Mouse (Mus musculus) lung, embryonic 14.5 days (tissue): Measurements from ENCODE around the gene Rnf216. TPM values are rescaled to one million over a fixed set of nuclear protein-coding genes. Genes with fewer than 3 reads are reported as not detected.
A peak's percentile ranks its signal among the peaks of the same experiment; 100 is the strongest.

Experiments
- ATAC-seq: fragments of 200-750 bp; cut with Nextera tagmentation; 2 replicates; pipeline ENCODE4 v1.8.0; 2017; ENCODE audit warnings: mild to moderate bottlenecking, moderate TSS enrichment, moderate library complexity; ENCODE audit not compliant: insufficient read depth
- DNase-seq: peaks from one replicate; pipeline ENCODE4 v3.0.0-alpha.2; 2015
- H3K27ac ChIP-seq: fragments of 300-500 bp; sonication (generic); 2 replicates; pipeline ENCODE4 v1.5.1; 2014; ENCODE audit warnings: low read depth, mild to moderate bottlenecking, moderate library complexity
- H3K27me3 ChIP-seq: fragments of 300-500 bp; sonication (generic); 2 replicates; pipeline ENCODE4 v1.6.1; 2014; ENCODE audit warnings: low read length, control low read depth; ENCODE audit not compliant: insufficient read depth
- H3K36me3 ChIP-seq: fragments of 300-500 bp; sonication (generic); 2 replicates; pipeline ENCODE4 v1.6.1; 2014; ENCODE audit warnings: control low read depth; ENCODE audit not compliant: insufficient read depth
- H3K4me1 ChIP-seq: fragments of 300-500 bp; sonication (generic); 2 replicates; pipeline ENCODE4 v1.6.1; 2014; ENCODE audit warnings: antibody characterized with exemption, control low read depth; ENCODE audit not compliant: insufficient read depth
- H3K4me2 ChIP-seq: fragments of 300-500 bp; sonication (generic); 2 replicates; pipeline ENCODE4 v1.6.1; 2014; ENCODE audit warnings: mild to moderate bottlenecking
- H3K4me3 ChIP-seq: fragments of 300-500 bp; sonication (generic); 2 replicates; pipeline ENCODE4 v1.5.1; 2014; ENCODE audit warnings: low read depth, low read length
- H3K9ac ChIP-seq: fragments of 300-500 bp; sonication (generic); 2 replicates; pipeline ENCODE4 v1.6.1; 2014
- H3K9me3 ChIP-seq: fragments of 300-500 bp; sonication (generic); 2 replicates; pipeline ENCODE4 v1.6.1; 2016; ENCODE audit warnings: low read depth, low read length, control low read depth
- CTCF ChIP-seq: IDR thresholded peaks from 2 replicates; pipeline ENCODE4 v1.5.1; 2016; ENCODE audit warnings: antibody characterized with exemption, low read depth
- WGBS: fragments of 180-500 bp; shearing (Covaris S2); extraction: QIAGEN DNeasy Blood & Tissue Kit; methylation state at CpG from one replicate; pipeline ENCODE4 v1.1.7; 2014; 5-methylcytosine and 5-hydroxymethylcytosine counted together
- polyA plus RNA-seq: library from polyadenylated mRNA; unstranded; fragments of >200 nt; fragmentation: Nextera tagmentation; extraction: Ambion mirVana; gene quantifications from 2 replicates; pipeline ENCODE4 v1.2.1, GENCODE M21; 2014

The Rnf216 gene
- polyA plus RNA-seq, 1 experiment from 2014 or later = 36.1 TPM

GRCm38 (mm10) chr5:143022956-143023355, 89.8 kb downstream of the Rnf216 start:
- H3K4me2 ChIP-seq = no peak overlapping the region
- H3K27me3 ChIP-seq = no peaks in the 10 kb centered on the region
- WGBS = 89% methylated on average over 1 of the region's 1 CpGs
- TF ChIP-seq CTCF = no peak
- no peaks in the 10 kb centered on the region for H3K4me1 ChIP-seq
- DNase-seq (no peak), ATAC-seq (no peak)
- H3K36me3 ChIP-seq = peaks cover 49% of the 10 kb centered on the region
- no peak overlapping the region for H3K27ac ChIP-seq
- no peak overlapping the region for H3K4me3 ChIP-seq
- H3K9me3 ChIP-seq = no peaks in the 10 kb centered on the region
- no peak overlapping the region for H3K9ac ChIP-seq

- H3K36me3 ChIP-seq = peaks cover 58% of the 10 kb centered on the region
- DNase-seq (peak; percentile 48), ATAC-seq (no peak)
- TF ChIP-seq CTCF = no peak
- peak overlapping the region; percentile 50; the same call in 1 of the 2 replicates for H3K27ac ChIP-seq
- H3K27me3 ChIP-seq = no peaks in the 10 kb centered on the region
- WGBS = 72% methylated on average over 5 of the region's 5 CpGs
- H3K4me3 ChIP-seq = no peak overlapping the region
- no peaks in the 10 kb centered on the region for H3K9me3 ChIP-seq
- no peak overlapping the region for H3K4me2 ChIP-seq
- H3K9ac ChIP-seq = no peak overlapping the region
- no peaks in the 10 kb centered on the region for H3K4me1 ChIP-seq
Measured at GRCm38 (mm10) chr5:143017401-143017800, 95.4 kb downstream of the Rnf216 start.

- H3K4me1 ChIP-seq = no peaks in the 10 kb centered on the region
- no peak overlapping the region for H3K27ac ChIP-seq
- ATAC-seq (no peak), DNase-seq (no peak)
- no peaks in the 10 kb centered on the region for H3K27me3 ChIP-seq
- H3K4me2 ChIP-seq = no peak overlapping the region
- TF ChIP-seq CTCF = no peak
- H3K36me3 ChIP-seq = peaks cover 51% of the 10 kb centered on the region
- no peaks in the 10 kb centered on the region for H3K9me3 ChIP-seq
- WGBS = 90% methylated on average over 10 of the region's 11 CpGs
- no peak overlapping the region for H3K4me3 ChIP-seq
- no peak overlapping the region for H3K9ac ChIP-seq
Measured at GRCm38 (mm10) chr5:143009383-143009782, 103.4 kb downstream of the Rnf216 start.

- Histone ChIP-seq H3K4me2 (peak overlapping the region; percentile 43), H3K9ac (no peak overlapping the region), H3K27me3 (no peaks in the 10 kb centered on the region), H3K36me3 (peaks cover 16% of the 10 kb centered on the region), H3K9me3 (no peaks in the 10 kb centered on the region), H3K27ac (peak overlapping the region; percentile 95), H3K4me1 (no peaks in the 10 kb centered on the region), H3K4me3 (no peak overlapping the region)
- peak; percentile 83 for ATAC-seq
- peak; percentile 76 for DNase-seq
- 35% methylated on average over 9 of the region's 9 CpGs for WGBS
- TF ChIP-seq CTCF = no peak
Measured at GRCm38 (mm10) chr5:143000654-143001500, 111.9 kb downstream of the Rnf216 start.

- no peak for DNase-seq
- Histone ChIP-seq H3K4me2 (no peak overlapping the region; the same call in 1 of the 2 replicates), H3K9ac (no peak overlapping the region), H3K27me3 (no peaks in the 10 kb centered on the region), H3K36me3 (peaks cover 16% of the 10 kb centered on the region), H3K4me3 (no peak overlapping the region), H3K4me1 (no peaks in the 10 kb centered on the region), H3K27ac (peak overlapping the region; percentile 95), H3K9me3 (no peaks in the 10 kb centered on the region)
- no peak for ATAC-seq
- TF ChIP-seq CTCF = no peak
- 30% methylated on average over 4 of the region's 4 CpGs for WGBS
Measured at GRCm38 (mm10) chr5:143000091-143000490, 112.7 kb downstream of the Rnf216 start.

- 33% methylated on average over 2 of the region's 2 CpGs for WGBS
- Histone ChIP-seq H3K27me3 (no peaks in the 10 kb centered on the region), H3K4me1 (no peaks in the 10 kb centered on the region), H3K9me3 (no peaks in the 10 kb centered on the region), H3K4me2 (no peak overlapping the region), H3K27ac (peak overlapping the region; percentile 15), H3K4me3 (no peak overlapping the region), H3K36me3 (peaks cover 20% of the 10 kb centered on the region), H3K9ac (no peak overlapping the region)
- peak; percentile 15; the same call in 1 of the 2 replicates for ATAC-seq
- peak; percentile 47 for DNase-seq
- no peak for TF ChIP-seq CTCF
Measured at GRCm38 (mm10) chr5:142998171-142998570, 114.6 kb downstream of the Rnf216 start.

- H3K27ac ChIP-seq = 0 out of 2 replicates have a peak overlapping the region, but pooled peaks have one; percentile 1
- ATAC-seq = no peak
- H3K4me2 ChIP-seq = no peak overlapping the region
Measured at GRCm38 (mm10) chr5:142997526-142997925, 115.3 kb downstream of the Rnf216 start.

More at GRCm38 (mm10) chr5:142997526-142997925, 115.3 kb downstream of the Rnf216 start:
- no peak for DNase-seq
- Histone ChIP-seq H3K4me3 (no peak overlapping the region), H3K9me3 (no peaks in the 10 kb centered on the region), H3K4me1 (no peaks in the 10 kb centered on the region), H3K27me3 (no peaks in the 10 kb centered on the region), H3K9ac (no peak overlapping the region), H3K36me3 (peaks cover 27% of the 10 kb centered on the region)
- 53% methylated on average over 9 of the region's 9 CpGs for WGBS
- no peak for TF ChIP-seq CTCF
